Mouse (Mus musculus) kidney, postnatal 0 days (tissue): ENCODE results near the gene Gm11037. TPM values are rescaled to one million over a fixed set of nuclear protein-coding genes. Genes with fewer than 3 reads are reported as not detected.
A peak's percentile ranks its signal among the peaks of the same experiment; 100 is the strongest.

Experiments used
- ATAC-seq: fragments of 200-750 bp; cut with Nextera tagmentation; replicated peaks from 2 replicates; pipeline ENCODE4 v1.8.0; 2017; ENCODE audit warnings: low read depth, moderate number of reproducible peaks, moderate TSS enrichment, moderate library complexity; ENCODE audit not compliant: low FRiP score
- DNase-seq: peaks from one replicate; pipeline ENCODE4 v3.0.0-alpha.2; 2016; ENCODE audit warnings: low spot score
- H3K27ac ChIP-seq: fragments of 300-500 bp; sonication (generic); 2 replicates; pipeline ENCODE4 v1.5.1; 2014; ENCODE audit warnings: mild to moderate bottlenecking
- H3K27me3 ChIP-seq: fragments of 300-500 bp; sonication (generic); 2 replicates; pipeline ENCODE4 v1.6.1; 2014; ENCODE audit warnings: low read length, mixed read lengths; ENCODE audit not compliant: insufficient read depth
- H3K36me3 ChIP-seq: fragments of 300-500 bp; sonication (generic); 2 replicates; pipeline ENCODE4 v1.6.1; 2014; ENCODE audit warnings: low read length, mixed read lengths; ENCODE audit not compliant: insufficient read depth
- H3K4me1 ChIP-seq: fragments of 300-500 bp; sonication (generic); replicated peaks from 2 replicates; pipeline ENCODE4 v1.6.1; 2014; ENCODE audit warnings: antibody characterized with exemption, low read length, mixed read lengths; ENCODE audit not compliant: insufficient read depth
- H3K4me2 ChIP-seq: fragments of 300-500 bp; sonication (generic); 2 replicates; pipeline ENCODE4 v1.6.1; 2014; ENCODE audit warnings: mild to moderate bottlenecking, low read length, moderate library complexity, mixed read lengths
- H3K4me3 ChIP-seq: fragments of 300-500 bp; sonication (generic); replicated peaks from 2 replicates; pipeline ENCODE4 v1.5.1; 2014; ENCODE audit warnings: low read depth, low read length
- H3K9ac ChIP-seq: fragments of 300-500 bp; sonication (generic); 2 replicates; pipeline ENCODE4 v1.6.1; 2014; ENCODE audit warnings: low read depth, low read length
- H3K9me3 ChIP-seq: fragments of 300-500 bp; sonication (generic); replicated peaks from 2 replicates; pipeline ENCODE4 v1.6.1; 2016; ENCODE audit warnings: low read length, inconsistent platforms, mixed read lengths
- CTCF ChIP-seq: IDR thresholded peaks from 2 replicates; pipeline ENCODE4 v1.5.1; 2016; ENCODE audit warnings: antibody characterized with exemption, low read depth, mild to moderate bottlenecking, moderate library complexity
- WGBS: fragments of 180-500 bp; shearing (Covaris S2); extraction: QIAGEN DNeasy Blood & Tissue Kit; methylation state at CpG from one replicate; pipeline ENCODE4 v1.1.7; 2014; 5-methylcytosine and 5-hydroxymethylcytosine counted together
- polyA plus RNA-seq: library from polyadenylated mRNA; unstranded; fragments of >200 nt; fragmentation: Nextera tagmentation; extraction: Ambion mirVana; gene quantifications from 2 replicates; pipeline ENCODE4 v1.2.1, GENCODE M21; 2015

Gm11037 gene
- polyA plus RNA-seq, 1 experiment from 2014 or later: not detected

- no peaks in the 10 kb centered on the region for H3K36me3 ChIP-seq
- H3K4me1 ChIP-seq: peaks cover 17% of the 10 kb centered on the region
- ATAC-seq (no peak), DNase-seq (no peak)
- WGBS: 71% methylated on average over 5 of the region's 5 CpGs
- no peak for TF ChIP-seq CTCF
- no peak overlapping the region for H3K27ac ChIP-seq
- peak overlapping the region; percentile 83 for H3K4me2 ChIP-seq
- H3K4me3 ChIP-seq: peak overlapping the region; percentile 57
- H3K9me3 ChIP-seq: no peaks in the 10 kb centered on the region
- H3K9ac ChIP-seq: peak overlapping the region; percentile 72
- no peaks in the 10 kb centered on the region for H3K27me3 ChIP-seq
Observed at GRCm38 (mm10) chr2:131128211-131128610, 5.1 kb upstream of the Gm11037 start.

DNA sequence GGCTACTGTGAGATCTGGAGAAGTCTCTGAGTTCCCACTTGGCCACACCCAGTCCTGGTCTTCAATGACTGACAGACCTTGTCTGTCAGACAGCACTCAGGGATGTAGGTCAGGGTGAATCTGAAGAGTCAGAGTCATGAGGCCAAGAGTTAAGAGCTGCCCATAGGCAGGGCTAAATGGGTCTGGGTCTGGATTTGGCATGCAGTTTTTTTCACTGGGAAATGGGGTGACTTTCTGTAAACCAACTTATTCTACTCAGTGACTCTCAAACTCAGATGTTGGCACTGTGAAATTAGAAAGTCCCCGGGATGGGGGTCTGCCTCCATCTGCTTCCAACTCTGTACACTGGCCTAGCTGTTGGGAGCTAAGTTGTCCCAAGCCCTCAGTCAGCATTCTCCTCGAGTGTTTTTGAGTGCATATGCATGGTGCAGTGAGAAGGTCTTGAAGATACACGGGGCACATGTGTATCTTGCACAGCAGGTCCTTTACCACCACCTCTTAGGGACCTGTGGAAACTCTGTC, 4.6 kb upstream of the Gm11037 start:
- Histone ChIP-seq H3K4me3 (peak overlapping the region; percentile 57; the same call in 1 of the 2 replicates), H3K27ac (no peak overlapping the region)
- 69% methylated on average over 3 of the region's 3 CpGs for WGBS

GRCm38 (mm10) chr2:131129836-131130235, 3.5 kb upstream of the Gm11037 start:
- Histone ChIP-seq H3K36me3 (no peaks in the 10 kb centered on the region), H3K27ac (no peak overlapping the region), H3K4me3 (no peak overlapping the region), H3K9me3 (no peaks in the 10 kb centered on the region), H3K4me2 (no peak overlapping the region), H3K9ac (no peak overlapping the region), H3K27me3 (no peaks in the 10 kb centered on the region), H3K4me1 (peaks cover 17% of the 10 kb centered on the region)
- DNase-seq: no peak
- TF ChIP-seq CTCF: no peak
- WGBS: 77% methylated on average over 5 of the region's 5 CpGs
- no peak for ATAC-seq

More for the DNA sequence above, 4.6 kb upstream of the Gm11037 start:
- Histone ChIP-seq H3K4me2 (peak overlapping the region; percentile 83), H3K9ac (no peak overlapping the region), H3K27me3 (no peaks in the 10 kb centered on the region), H3K36me3 (no peaks in the 10 kb centered on the region), H3K9me3 (no peaks in the 10 kb centered on the region), H3K4me1 (peaks cover 17% of the 10 kb centered on the region)
- no peak for ATAC-seq
- no peak for DNase-seq
- no peak for TF ChIP-seq CTCF

GRCm38 (mm10) chr2:131130849-131131248, 2.4 kb upstream of the Gm11037 start:
- no peak for TF ChIP-seq CTCF
- 65% methylated on average over 2 of the region's 2 CpGs for WGBS
- Histone ChIP-seq H3K4me3 (no peak overlapping the region), H3K27ac (no peak overlapping the region), H3K9ac (no peak overlapping the region), H3K4me1 (peaks cover 17% of the 10 kb centered on the region), H3K4me2 (no peak overlapping the region), H3K27me3 (no peaks in the 10 kb centered on the region), H3K36me3 (no peaks in the 10 kb centered on the region), H3K9me3 (no peaks in the 10 kb centered on the region)
- ATAC-seq (no peak), DNase-seq (no peak)

DNA sequence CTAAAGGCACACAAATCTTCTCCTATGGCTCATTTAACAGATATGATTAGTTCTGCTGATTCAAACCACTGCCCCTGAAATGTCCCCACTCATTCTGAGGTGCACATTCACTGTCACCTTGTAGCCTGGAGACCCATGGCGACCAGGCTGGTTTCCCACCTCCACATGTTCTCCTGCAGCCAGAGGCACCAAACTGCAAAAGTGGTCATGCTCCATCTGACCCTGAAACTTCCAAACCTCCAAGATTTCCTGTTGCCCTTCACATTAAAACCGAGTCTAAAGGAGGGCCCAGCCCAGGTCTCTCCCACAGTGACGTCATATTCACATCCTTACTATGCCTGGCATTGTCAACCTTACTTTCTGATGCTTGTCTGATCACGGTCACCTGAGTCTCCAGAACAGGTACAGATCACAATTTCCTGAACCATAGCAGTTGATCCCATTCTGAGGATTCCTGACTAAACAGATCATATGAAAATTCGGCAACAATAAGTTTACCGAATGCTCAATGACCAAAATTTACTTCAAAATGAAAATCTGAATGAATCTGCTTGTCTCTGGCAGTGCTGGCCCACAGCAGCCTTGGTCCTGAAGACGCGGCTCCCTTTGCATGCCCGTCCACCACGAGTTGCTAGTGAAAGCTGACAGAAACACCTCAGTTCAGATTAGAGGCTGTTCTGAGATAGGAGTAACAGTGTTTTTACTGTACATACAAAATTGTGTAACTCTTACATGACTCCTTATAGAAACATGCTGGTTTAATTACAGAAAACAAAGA, 997 bp upstream of the Gm11037 start:
- Histone ChIP-seq H3K4me1 (peaks cover 13% of the 10 kb centered on the region), H3K36me3 (no peaks in the 10 kb centered on the region), H3K4me2 (no peak overlapping the region), H3K27ac (no peak overlapping the region), H3K9me3 (no peaks in the 10 kb centered on the region), H3K4me3 (no peak overlapping the region), H3K9ac (no peak overlapping the region), H3K27me3 (no peaks in the 10 kb centered on the region)
- TF ChIP-seq CTCF: no peak
- WGBS: 77% methylated on average over 10 of the region's 10 CpGs
- ATAC-seq (no peak), DNase-seq (no peak)

GRCm38 (mm10) chr2:131134381-131134780, 1.1 kb downstream of the Gm11037 start:
- Histone ChIP-seq H3K27me3 (no peaks in the 10 kb centered on the region), H3K9ac (no peak overlapping the region), H3K36me3 (peaks cover 5% of the 10 kb centered on the region; the same call in 1 of the 2 replicates), H3K9me3 (no peaks in the 10 kb centered on the region), H3K4me1 (no peaks in the 10 kb centered on the region), H3K4me3 (no peak overlapping the region), H3K4me2 (no peak overlapping the region), H3K27ac (peak overlapping the region; percentile 60; the same call in 1 of the 2 replicates)
- WGBS: 75% methylated on average over 1 of the region's 1 CpGs
- ATAC-seq: 0 out of 2 replicates have a peak, but pooled peaks have one; percentile 8
- no peak for TF ChIP-seq CTCF
- DNase-seq: peak; percentile 49
